Mouse (Mus musculus): ENCODE measurements at regions not wholly inside any gene's neighbourhood (a gene's known extent, or its start where the extent isn't known, plus 50 kb on each side); places are given as distances from the start of the nearest gene placed in this dataset.

DNA sequence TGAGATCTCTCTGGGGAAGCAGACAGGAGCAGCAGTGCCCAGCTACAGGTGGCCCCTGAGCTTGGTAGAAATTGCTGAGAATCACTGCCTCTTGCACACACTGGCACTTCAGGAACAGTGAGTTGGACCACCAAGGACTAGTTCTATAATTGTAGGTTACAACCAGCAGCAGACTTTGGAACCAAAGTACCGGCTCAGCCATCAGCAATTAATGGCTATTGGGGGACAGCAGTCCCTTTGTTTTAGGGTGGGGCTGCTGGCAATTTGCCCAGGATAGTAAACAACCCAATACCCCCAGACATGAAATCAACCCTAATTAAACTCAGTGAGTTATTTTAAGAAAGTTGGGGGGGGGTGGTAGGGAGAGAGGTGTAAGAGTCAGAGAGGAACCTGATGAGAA lies 190.8 kb upstream of the Nampt start:
- Histone ChIP-seq H3K79me2 (replicated peaks; ENCODE audit: control insufficient read depth, insufficient read depth, low read length) (no peaks in the 10 kb centered on the region), H3K4me1 (ENCODE audit: control insufficient read depth, insufficient read depth, low read length) (no peaks in the 10 kb centered on the region), H3K36me3 (ENCODE audit: control insufficient read depth, insufficient read depth, low read length) (no peaks in the 10 kb centered on the region), H3K4me3 (no peak overlapping the region), H3K27me3 (ENCODE audit: control insufficient read depth, insufficient read depth, low read length) (no peaks in the 10 kb centered on the region), H3K9ac (ENCODE audit: low read depth, low read length) (no peak overlapping the region), H3K27ac (no peak overlapping the region)
- intact Hi-C loops (cut with DNase I), result no loop called here
- 83% methylated on average over 1 of the region's 1 CpGs for WGBS
- TF ChIP-seq CTCF (IDR thresholded peaks at IDR 0.05) (no peak), EP300 (IDR thresholded peaks at IDR 0.05; ENCODE audit: insufficient read depth, low read depth, low read length) (no peak)
- no peak for DNase-seq

DNA sequence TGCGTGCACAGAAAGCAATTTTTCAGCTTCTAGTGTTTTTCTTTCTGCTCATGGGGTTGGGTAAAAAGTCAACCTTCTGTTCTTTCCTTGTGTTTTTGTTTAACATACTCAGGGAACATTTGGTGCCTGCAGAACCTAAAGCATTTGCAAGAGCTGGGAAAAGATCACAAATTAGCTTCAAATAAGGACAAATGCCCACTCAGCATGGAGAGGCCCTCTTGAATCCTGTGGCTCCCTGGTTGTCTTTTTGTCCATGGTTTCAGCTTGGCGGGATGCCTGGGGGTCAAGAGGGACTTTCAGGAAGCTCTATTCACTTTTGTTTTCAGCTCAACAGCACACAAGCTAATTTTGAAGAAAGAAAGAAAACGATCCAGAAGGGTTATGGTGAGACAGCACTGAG lies 186.4 kb upstream of the Nampt start:
- Histone ChIP-seq H3K36me3 (ENCODE audit: control insufficient read depth, insufficient read depth, low read length) (no peaks in the 10 kb centered on the region), H3K4me1 (ENCODE audit: control insufficient read depth, insufficient read depth, low read length) (no peaks in the 10 kb centered on the region; the same call in 1 of the 2 replicates), H3K27ac (no peak overlapping the region), H3K4me3 (no peak overlapping the region), H3K79me2 (replicated peaks; ENCODE audit: control insufficient read depth, insufficient read depth, low read length) (no peaks in the 10 kb centered on the region), H3K27me3 (ENCODE audit: control insufficient read depth, insufficient read depth, low read length) (no peaks in the 10 kb centered on the region), H3K9ac (ENCODE audit: low read depth, low read length) (no peak overlapping the region)
- intact Hi-C loops (cut with DNase I), result no loop called here
- no peak for DNase-seq
- TF ChIP-seq EP300 (IDR thresholded peaks at IDR 0.05; ENCODE audit: insufficient read depth, low read depth, low read length) (no peak), CTCF (IDR thresholded peaks at IDR 0.05) (no peak), POLR2A (IDR thresholded peaks at IDR 0.05; ENCODE audit: insufficient read depth, low read depth, low read length) (no peak)
- WGBS, result 57% methylated on average over 3 of the region's 3 CpGs

DNA sequence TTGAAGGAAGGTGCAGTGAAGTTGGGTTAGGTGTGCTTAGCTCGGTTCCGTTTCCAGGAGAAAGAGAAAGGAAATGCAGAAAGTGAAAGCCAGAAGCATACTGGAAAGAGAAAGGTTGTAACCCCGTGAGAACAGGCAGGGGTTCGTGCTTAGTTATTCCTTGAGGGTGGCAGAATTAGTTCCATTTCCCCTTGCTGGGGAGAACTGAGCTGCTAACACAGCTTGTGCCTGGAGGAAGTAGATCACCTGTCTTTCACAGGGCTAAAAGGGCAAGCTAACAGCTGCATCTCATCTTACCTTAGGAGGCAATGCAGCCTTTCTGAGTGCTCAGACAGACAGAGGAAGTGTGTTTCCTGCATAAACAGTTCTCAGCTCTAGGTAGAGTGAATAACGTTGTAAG lies 184.3 kb upstream of the Nampt start:
- no peak for DNase-seq

DNA sequence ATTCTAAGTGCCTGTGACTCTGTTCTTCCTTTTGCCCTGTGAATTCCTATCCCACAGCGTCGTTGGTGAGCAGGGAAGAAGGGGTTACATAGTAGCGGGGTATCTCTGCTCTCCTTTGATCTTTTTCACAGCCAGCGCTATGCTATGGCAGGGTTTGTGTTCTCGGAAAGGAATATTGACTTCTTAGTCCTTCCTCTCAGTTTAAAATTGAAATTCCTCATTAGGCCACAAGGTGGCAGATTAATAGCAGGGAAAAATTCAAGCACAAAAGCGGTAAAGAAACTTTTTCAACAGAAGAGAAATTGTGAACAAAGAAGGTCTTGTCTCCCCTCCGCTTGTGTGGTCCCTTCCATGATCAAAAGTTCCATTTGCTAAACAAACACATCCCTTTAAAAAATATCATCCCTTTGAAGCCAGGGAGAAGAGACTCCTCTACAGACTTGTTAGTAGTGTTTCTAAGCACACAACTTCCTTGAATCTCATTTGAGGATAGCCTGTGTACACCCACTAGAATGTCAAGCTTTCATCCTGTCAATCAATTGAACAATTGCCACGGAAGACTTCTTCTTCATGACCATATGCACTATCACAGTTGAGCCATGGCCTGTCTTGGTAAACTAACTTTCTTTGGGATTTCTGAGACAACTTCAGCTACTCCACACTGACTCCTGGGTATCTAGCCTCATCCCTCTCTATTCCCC lies 181.8 kb upstream of the Nampt start:
- H3K27ac ChIP-seq, result peak overlapping the region; percentile 5; the same call in 1 of the 2 replicates
- no peak for DNase-seq
- 2% methylated on average over 8 of the region's 8 CpGs for WGBS

More for the DNA sequence above, 184.3 kb upstream of the Nampt start:
- TF ChIP-seq POLR2A (IDR thresholded peaks at IDR 0.05; ENCODE audit: insufficient read depth, low read depth, low read length) (no peak), CTCF (IDR thresholded peaks at IDR 0.05) (no peak), EP300 (IDR thresholded peaks at IDR 0.05; ENCODE audit: insufficient read depth, low read depth, low read length) (no peak)
- intact Hi-C loops (cut with DNase I), result loop anchor here (5.0 kb wide), 1 partner anchor 82 kb away; no protein-coding TSS in a partner anchor
- Histone ChIP-seq H3K36me3 (ENCODE audit: control insufficient read depth, insufficient read depth, low read length) (no peaks in the 10 kb centered on the region), H3K27ac (no peak overlapping the region), H3K27me3 (ENCODE audit: control insufficient read depth, insufficient read depth, low read length) (no peaks in the 10 kb centered on the region), H3K9ac (ENCODE audit: low read depth, low read length) (no peak overlapping the region), H3K79me2 (replicated peaks; ENCODE audit: control insufficient read depth, insufficient read depth, low read length) (no peaks in the 10 kb centered on the region), H3K4me3 (no peak overlapping the region), H3K4me1 (ENCODE audit: control insufficient read depth, insufficient read depth, low read length) (no peaks in the 10 kb centered on the region; the same call in 1 of the 2 replicates)
- WGBS, result 36% methylated on average over 5 of the region's 5 CpGs

GRCm38 (mm10) chr12:32640591-32640990 lies 178.8 kb upstream of the Nampt start:
- H3K27ac ChIP-seq, result no peak overlapping the region
- no peak overlapping the region for H3K4me3 ChIP-seq
- H3K27me3 ChIP-seq (ENCODE audit: control insufficient read depth, insufficient read depth, low read length), result no peaks in the 10 kb centered on the region
- no peak overlapping the region for H3K9ac ChIP-seq (ENCODE audit: low read depth, low read length)
- H3K79me2 ChIP-seq (replicated peaks; ENCODE audit: control insufficient read depth, insufficient read depth, low read length), result no peaks in the 10 kb centered on the region
- 55% methylated on average over 2 of the region's 2 CpGs for WGBS
- no peak for TF ChIP-seq EP300 (IDR thresholded peaks at IDR 0.05; ENCODE audit: insufficient read depth, low read depth, low read length)
- TF ChIP-seq CTCF (IDR thresholded peaks at IDR 0.05), result no peak
- no peak for TF ChIP-seq POLR2A (IDR thresholded peaks at IDR 0.05; ENCODE audit: insufficient read depth, low read depth, low read length)
- DNase-seq, result no peak
- intact Hi-C loops (cut with DNase I), result no loop called here
- H3K4me1 ChIP-seq (ENCODE audit: control insufficient read depth, insufficient read depth, low read length), result no peaks in the 10 kb centered on the region; the same call in 1 of the 2 replicates
- H3K36me3 ChIP-seq (ENCODE audit: control insufficient read depth, insufficient read depth, low read length), result no peaks in the 10 kb centered on the region

More for the DNA sequence above, 181.8 kb upstream of the Nampt start:
- H3K4me3 ChIP-seq, result no peak overlapping the region
- intact Hi-C loops (cut with DNase I), result loop anchor here (1.0 to 5.0 kb wide), 3 partner anchors 80 to 260 kb away; no protein-coding TSS in a partner anchor
- no peaks in the 10 kb centered on the region for H3K36me3 ChIP-seq (ENCODE audit: control insufficient read depth, insufficient read depth, low read length)
- no peaks in the 10 kb centered on the region; the same call in 1 of the 2 replicates for H3K4me1 ChIP-seq (ENCODE audit: control insufficient read depth, insufficient read depth, low read length)
- H3K79me2 ChIP-seq (replicated peaks; ENCODE audit: control insufficient read depth, insufficient read depth, low read length), result no peaks in the 10 kb centered on the region
- TF ChIP-seq EP300 (IDR thresholded peaks at IDR 0.05; ENCODE audit: insufficient read depth, low read depth, low read length) (no peak), POLR2A (IDR thresholded peaks at IDR 0.05; ENCODE audit: insufficient read depth, low read depth, low read length) (no peak), CTCF (IDR thresholded peaks at IDR 0.05) (peak; percentile 91)
- H3K9ac ChIP-seq (ENCODE audit: low read depth, low read length), result peak overlapping the region; percentile 67; the same call in 1 of the 2 replicates
- no peaks in the 10 kb centered on the region for H3K27me3 ChIP-seq (ENCODE audit: control insufficient read depth, insufficient read depth, low read length)

GRCm38 (mm10) chr12:32642493-32642892 lies 176.9 kb upstream of the Nampt start:
- Histone ChIP-seq H3K4me3 (no peak overlapping the region), H3K79me2 (replicated peaks; ENCODE audit: control insufficient read depth, insufficient read depth, low read length) (no peaks in the 10 kb centered on the region), H3K9ac (ENCODE audit: low read depth, low read length) (no peak overlapping the region), H3K27ac (no peak overlapping the region), H3K27me3 (ENCODE audit: control insufficient read depth, insufficient read depth, low read length) (no peaks in the 10 kb centered on the region), H3K4me1 (ENCODE audit: control insufficient read depth, insufficient read depth, low read length) (no peaks in the 10 kb centered on the region), H3K36me3 (ENCODE audit: control insufficient read depth, insufficient read depth, low read length) (no peaks in the 10 kb centered on the region)
- intact Hi-C loops (cut with DNase I), result no loop called here
- 62% methylated on average over 1 of the region's 1 CpGs for WGBS
- no peak for TF ChIP-seq POLR2A (IDR thresholded peaks at IDR 0.05; ENCODE audit: insufficient read depth, low read depth, low read length)
- TF ChIP-seq EP300 (IDR thresholded peaks at IDR 0.05; ENCODE audit: insufficient read depth, low read depth, low read length), result no peak
- TF ChIP-seq CTCF (IDR thresholded peaks at IDR 0.05), result no peak
- no peak for DNase-seq

Measured in heart, adult 2 months (tissue).